Mouse (Mus musculus) cerebellum, adult 9-10 months (tissue): ENCODE data around the gene B2m.
"Not testable (repeated sequence)": the region's sequence is repeated elsewhere in the genome, so short reads cannot be mapped to it uniquely, and the experiment has no call there.

Source experiments
- DNase-seq: peaks from one replicate; pipeline ENCODE4 v3.0.0; 2022

The B2m gene

DNA sequence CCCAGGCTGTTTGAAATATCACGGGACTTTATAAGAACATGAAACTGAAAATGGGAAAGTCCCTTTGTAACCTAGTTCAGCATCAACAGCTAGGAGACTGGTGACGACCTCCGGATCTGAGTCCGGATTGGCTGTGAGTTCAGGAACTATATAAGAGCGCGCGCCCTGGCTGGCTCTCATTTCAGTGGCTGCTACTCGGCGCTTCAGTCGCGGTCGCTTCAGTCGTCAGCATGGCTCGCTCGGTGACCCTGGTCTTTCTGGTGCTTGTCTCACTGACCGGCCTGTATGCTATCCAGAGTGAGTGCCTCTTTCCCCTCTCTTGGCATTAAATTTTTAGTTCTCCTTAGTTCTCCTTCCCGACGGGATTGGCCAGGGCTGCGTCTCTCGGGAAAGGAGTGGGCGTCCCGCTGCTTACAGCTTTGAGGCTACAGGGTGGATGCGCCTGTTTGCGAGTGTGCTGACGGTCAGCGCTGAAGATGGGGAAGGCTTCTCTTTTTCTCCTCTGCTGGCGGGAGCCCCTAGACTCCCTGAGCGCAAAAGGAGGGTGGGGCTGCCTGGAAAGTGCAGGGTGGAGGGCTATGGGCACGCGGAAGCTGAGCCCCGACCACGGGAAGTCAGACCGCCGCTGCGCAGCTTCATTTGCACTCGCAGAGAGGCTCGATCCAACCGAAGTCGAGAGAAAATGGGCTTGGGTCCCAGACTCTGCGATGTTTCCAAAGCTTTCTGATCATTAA, at the start of gene B2m:
B2m (plus strand) TSS at position 179 of the 734 bp plus-strand sequence.
- DNase-seq = peak; percentile 92

DNA sequence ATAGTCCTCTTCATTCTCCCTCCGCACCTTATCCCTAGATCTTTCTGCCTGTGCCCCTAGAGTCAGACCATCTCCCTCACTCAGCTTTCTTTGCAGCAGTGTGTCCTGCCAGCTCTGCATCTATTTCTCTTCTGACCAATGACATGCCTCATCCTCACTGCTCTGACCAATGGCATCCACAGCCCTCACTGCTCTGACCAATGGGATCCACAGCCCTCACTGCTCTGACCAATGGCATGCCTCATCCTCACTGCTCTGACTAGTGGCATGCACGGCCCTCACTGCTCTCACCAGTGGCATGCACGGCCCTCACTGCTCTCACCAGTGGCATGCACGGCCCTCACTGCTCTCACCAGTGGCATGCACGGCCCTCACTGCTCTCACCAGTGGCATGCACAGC, 49.8 kb upstream of the B2m start:
- not testable (repeated sequence) for DNase-seq

- DNase-seq = no peak
These were observed 45.4 kb upstream of the B2m start for GRCm38 (mm10) chr2:122102070-122102469.

DNA sequence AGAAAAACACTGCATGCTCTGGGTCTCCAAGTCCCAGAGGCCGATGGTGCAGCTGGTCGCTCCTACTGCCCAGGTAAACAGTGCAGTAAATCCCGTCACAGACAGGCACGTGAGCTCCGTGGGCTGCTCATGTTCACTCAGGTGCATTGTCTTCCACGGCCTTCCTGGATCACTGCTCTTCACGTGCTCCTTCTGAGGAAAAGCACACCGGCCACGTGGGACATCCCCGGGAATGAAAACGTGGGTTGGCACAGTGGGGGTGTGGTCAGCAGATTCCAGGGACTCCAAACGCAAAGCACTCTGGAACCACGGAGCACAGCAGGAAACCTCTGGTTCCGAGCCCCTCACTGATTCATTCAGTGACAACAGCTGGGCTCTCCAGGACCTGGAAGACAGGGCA, 39.4 kb upstream of the B2m start:
- DNase-seq = no peak

DNA sequence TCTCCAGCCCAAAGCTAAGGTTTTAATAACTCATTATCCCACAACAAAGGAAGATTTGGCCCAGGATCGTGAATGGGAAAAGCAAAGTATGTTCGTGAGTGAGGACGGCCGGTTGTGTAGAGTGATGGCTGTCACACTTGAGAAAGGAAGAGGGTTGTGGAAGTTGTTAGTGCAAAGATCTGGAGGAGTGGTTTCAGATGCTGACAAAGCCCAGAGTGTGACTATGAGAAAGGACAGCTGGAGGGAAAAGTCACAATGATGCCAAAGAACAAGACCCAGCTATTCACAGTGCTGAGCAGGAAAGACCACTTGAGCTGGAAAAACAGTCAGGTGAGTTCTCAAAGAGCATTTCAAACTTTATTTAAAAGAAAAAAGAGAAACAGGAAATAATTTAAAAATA, 37.8 kb upstream of the B2m start:
- DNase-seq = no peak

GRCm38 (mm10) chr2:122116888-122117287, 30.6 kb upstream of the B2m start:
- DNase-seq = peak; percentile 27

- DNase-seq = peak; percentile 97
These were observed 29.2 kb upstream of the B2m start, which contains the start of gene Spg11 for GRCm38 (mm10) chr2:122117961-122118958. TSS of gene Spg11 (minus strand) at chr2:122118386.

GRCm38 (mm10) chr2:122125680-122126572, 21.6 kb upstream of the B2m start:
- no peak for DNase-seq

DNA sequence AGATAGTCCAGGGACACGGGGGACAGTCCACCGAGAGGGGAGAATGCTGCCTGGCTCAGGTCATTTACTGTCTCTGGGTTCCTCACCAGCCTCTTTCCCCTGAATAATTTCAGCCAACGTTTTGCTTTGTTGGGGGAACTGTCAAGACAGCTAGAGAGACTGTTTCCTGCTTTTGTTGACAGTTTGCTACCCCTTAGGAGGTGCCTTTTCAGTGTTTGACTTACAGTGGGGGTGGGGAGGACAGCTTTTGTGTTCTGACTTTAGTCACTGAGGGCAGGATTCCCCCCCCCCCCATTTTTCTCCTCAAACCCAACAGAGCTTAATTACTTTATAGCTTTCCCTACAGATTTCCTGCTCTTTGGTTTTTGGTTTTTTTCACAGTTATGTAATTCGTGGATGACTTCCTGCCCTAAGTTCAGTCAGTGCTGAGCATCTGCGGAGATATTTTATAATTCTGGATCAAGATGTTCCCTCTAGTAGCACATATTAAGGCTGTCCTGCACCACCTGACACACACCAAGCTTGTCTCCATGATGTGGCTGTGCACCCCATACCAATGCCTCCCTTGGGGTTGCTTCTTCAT, 20.6 kb upstream of the B2m start:
- DNase-seq = no peak

- no peak for DNase-seq
These were observed 19.9 kb upstream of the B2m start for GRCm38 (mm10) chr2:122127635-122128034.

DNA sequence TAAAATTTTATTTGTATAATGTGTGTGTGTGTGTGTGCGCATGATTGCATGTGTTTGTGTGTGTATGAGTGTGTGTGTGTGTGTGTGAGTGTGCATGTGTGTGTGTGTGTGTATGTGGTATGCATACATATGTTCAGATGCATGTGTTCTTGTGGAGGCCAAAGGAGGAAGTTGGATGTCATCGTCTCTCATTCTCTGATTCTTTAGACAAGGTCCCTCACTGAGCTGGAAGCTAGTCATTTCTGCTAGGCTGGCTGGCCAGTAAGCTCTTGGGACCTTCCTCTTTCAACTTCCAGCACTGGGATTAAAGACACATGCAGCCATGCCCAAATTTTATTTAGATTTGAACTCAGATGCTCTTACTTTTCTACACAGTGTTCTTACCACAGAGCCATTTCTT, 15.4 kb upstream of the B2m start:
- DNase-seq = no peak

DNA sequence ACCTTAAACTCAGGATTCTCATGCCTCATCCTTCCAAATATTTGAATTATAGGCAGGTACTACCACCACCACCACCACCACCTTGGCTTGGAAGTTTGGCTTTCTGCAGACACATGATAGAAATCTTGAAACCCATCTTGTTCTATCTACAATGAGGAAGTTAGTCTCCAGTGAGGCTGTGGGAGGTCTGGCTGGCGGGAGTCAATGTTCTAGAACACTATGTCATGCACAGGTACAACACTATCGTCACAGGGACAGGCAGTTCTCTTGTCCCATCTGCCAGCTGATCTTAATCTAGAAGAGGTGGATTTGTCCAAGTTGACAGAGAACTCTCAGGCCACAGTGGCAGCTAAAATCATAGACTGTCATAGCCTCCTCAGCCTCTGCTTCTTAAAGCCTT, 14.9 kb upstream of the B2m start:
- no peak for DNase-seq

DNA sequence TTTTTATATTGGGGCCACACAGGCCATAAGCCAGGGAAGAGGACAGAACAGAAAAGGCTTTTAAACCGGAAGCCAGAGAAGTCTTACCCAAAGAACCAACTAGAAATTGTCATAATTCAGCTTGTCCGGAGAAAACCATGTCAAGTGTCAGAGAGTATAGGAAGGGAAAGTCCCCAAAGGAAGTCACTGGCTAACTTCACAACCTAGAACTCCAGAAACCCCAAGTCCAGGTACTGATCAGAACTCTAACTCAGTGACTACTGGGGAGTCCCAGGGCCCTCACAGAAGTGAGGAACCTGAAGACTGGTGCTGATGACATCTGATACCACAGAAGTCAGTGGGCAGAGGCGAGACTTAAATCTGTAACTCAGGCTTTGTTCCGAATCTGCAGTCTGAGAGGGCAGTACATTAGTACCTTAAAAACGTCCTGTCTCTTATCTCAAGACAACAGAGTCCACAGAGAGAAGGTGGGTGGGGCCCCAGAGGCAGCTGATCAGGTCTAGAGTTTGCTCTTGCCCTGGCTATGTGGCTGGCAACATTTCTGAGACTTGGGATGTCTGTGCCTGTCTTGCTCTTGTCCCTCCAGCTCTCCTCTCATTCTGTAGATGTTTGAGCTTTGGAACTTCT, 9.5 kb upstream of the B2m start:
- no peak for DNase-seq

DNA sequence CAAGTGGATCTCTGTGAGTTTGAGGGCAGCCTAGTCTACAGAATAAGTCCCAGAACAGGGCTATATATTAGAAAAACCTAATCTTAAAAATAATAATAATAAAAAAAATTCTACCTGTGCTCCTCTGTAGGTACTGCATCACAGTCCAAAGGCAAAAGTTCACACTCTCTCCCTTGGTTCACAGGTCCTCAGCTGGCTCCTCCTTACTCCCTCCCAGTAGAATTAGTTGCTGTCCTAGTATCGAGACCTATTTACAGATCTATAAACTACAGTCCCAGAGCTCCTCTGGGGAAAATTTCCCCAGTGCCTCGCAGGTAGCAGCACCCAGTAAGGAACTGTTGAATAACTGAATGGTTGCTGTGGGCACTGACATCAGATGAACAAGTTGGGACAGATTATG, 6.7 kb upstream of the B2m start:
- DNase-seq = no peak

DNA sequence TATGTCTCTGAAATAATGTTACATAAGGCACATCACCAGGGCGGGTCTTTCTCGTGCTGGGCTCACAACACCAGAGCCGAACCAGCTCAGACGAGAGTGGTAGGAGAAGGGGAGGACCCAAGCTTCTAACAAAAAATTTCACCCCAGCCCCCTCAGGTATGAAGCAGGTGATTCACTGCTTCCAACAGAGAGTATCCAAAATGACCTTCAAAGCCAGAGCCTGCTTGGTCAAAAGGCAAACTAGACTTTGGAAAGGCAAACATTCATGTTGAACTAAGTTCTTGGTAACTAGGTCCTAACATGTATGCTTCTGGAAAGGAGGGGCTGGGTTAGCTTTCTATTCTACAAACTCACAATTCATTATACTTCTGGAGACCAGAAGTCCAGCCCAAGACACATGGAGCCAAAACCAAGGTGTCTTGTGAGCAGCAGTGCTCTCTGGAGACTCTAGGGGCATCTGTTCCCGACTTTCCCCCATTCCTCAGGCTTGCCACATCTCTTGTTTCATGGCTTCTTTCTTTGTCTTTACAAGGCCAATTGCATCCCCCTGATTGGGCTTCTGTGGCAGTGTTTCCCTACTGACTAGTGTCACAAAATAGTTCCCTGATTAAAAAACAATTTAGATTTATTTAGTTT, 6.0 kb upstream of the B2m start:
- DNase-seq = no peak

DNA sequence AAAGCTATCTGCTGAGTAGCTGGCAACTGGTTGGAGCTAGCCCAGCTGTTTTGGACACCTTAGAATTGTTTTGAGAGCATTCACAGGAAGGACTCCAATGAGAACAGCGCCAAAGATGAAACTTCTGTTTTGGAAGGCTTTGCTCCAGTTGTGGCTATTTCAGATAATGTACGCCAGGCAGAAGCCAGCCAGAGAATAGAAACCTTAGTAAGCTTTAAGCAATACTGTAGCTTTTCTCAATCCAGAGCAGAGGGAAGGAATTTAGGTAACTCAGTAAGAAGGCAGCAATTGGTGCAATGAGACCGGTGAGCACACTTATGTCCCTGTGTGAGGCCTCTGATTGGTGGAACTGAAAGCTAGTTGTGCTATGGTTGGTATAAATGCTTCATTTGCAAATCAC, 4.4 kb upstream of the B2m start:
- no peak for DNase-seq

- DNase-seq = no peak
These were observed 1.7 kb upstream of the B2m start for GRCm38 (mm10) chr2:122145756-122146155.

GRCm38 (mm10) chr2:122146687-122147086, 799 bp upstream of the B2m start:
- peak; percentile 21 for DNase-seq

GRCm38 (mm10) chr2:122148242-122148917, 894 bp downstream of the B2m start:
- peak; percentile 22 for DNase-seq

GRCm38 (mm10) chr2:122149316-122149715, 1.8 kb downstream of the B2m start:
- DNase-seq = no peak

DNA sequence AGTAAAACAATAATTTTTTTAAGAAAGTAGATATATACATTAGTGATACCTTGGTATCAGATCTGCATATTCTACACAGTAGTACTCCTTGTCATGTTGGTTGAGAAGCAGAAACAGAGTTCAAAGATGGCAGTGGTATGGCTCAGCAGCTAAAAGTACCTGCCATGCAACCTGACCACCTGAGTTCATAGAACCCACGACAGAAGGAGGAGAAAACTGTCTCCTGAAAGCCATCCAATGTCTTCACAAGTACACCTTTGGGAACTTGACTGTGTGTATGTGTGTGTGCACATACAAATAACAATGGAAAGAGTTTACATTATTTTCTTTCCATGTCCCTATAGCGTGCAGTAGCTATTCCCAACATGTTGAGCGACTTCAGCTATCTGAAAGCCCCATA, 2.2 kb downstream of the B2m start:
- DNase-seq = no peak
